Mouse (Mus musculus): ENCODE data around the gene Ect2. TPM values are rescaled to one million over a fixed set of nuclear protein-coding genes. Genes with fewer than 3 reads are reported as not detected.

The Ect2 gene
- total and polyA plus RNA-seq, 2 experiments, result 0.56 to 1.8 TPM

DNA sequence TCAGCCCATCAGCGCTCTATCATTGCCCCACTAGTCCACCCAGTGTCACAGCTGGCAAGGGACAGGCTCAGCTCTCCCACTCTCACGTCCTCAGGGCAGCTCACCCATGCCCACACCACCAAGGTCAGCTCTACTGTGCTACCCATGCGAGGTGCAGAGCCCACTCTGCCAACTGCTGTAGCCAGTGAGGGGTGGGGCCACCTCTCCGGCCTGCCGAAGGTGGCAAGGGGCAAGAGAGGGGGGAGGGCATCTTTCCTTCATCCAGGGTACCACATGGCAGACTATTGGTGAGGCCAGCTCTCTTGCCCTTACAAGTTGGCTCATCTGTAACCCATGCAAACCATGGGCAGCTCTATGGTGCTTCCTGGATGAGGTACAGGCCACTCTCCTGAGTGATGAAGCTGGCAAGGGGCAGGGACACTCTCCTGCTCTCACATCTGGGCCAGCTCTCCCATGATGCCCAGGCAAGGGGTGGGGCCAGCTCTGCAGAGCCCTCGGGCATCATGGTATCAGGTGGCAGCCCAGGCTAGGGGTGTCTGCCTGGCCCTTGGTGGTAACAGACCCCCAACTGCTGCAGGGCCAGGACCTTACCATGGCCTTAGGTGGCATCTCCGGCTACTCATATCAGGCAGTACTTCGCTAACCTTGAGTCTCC lies 42.0 kb upstream of the Ect2 start:
- Histone ChIP-seq H3K4me1 (ENCODE audit: control insufficient read depth, insufficient read depth, low read length) (peaks cover 16% of the 10 kb centered on the region), H3K36me3 (ENCODE audit: control insufficient read depth, insufficient read depth, low read length) (no peaks in the 10 kb centered on the region), H3K9ac (ENCODE audit: low read depth, low read length) (no peak overlapping the region), H3K79me2 (ENCODE audit: control insufficient read depth, insufficient read depth, low read length) (peaks cover 25% of the 10 kb centered on the region), H3K4me3 (ENCODE audit: insufficient read depth, low read depth, low read length) (no peak overlapping the region), H3K27me3 (ENCODE audit: control insufficient read depth, insufficient read depth, low read length) (no peaks in the 10 kb centered on the region), H3K27ac (replicated peaks; ENCODE audit: insufficient read depth, low read depth, low read length) (no peak overlapping the region)
- 95% methylated on average over 8 of the region's 8 CpGs for WGBS
- TF ChIP-seq CTCF (IDR thresholded peaks at IDR 0.05; ENCODE audit: low read depth, low read length), result no peak
- no peak for TF ChIP-seq POLR2A (IDR thresholded peaks at IDR 0.05; ENCODE audit: extremely low read depth, insufficient read depth, low read length)
- no peak for DNase-seq (ENCODE audit: extremely low read depth, low read depth, low spot score)

DNA sequence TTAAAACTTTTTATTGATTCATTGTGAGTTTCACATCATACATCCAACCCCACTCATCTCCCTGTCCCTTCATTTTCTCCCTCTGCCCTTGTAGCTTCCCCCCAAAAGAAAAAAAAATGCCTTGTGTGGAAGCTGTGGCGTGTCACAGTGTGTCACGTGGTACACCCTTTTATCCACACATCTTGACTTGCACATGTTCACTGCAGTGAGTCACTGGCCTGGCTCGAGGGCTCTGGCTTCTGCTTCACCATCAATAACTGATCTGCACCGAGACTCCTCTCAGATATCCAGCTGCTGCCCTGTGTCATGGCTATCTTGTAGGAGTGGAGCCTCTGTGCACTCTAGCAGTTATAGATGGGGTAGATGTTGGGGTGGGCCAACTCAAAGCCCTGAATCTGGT lies 41.5 kb upstream of the Ect2 start:
- DNase-seq (ENCODE audit: extremely low read depth, low read depth, low spot score), result no peak
- Histone ChIP-seq H3K4me3 (ENCODE audit: insufficient read depth, low read depth, low read length) (no peak overlapping the region), H3K36me3 (ENCODE audit: control insufficient read depth, insufficient read depth, low read length) (no peaks in the 10 kb centered on the region), H3K79me2 (ENCODE audit: control insufficient read depth, insufficient read depth, low read length) (peaks cover 30% of the 10 kb centered on the region), H3K27ac (replicated peaks; ENCODE audit: insufficient read depth, low read depth, low read length) (no peak overlapping the region), H3K27me3 (ENCODE audit: control insufficient read depth, insufficient read depth, low read length) (no peaks in the 10 kb centered on the region), H3K4me1 (ENCODE audit: control insufficient read depth, insufficient read depth, low read length) (peaks cover 16% of the 10 kb centered on the region), H3K9ac (ENCODE audit: low read depth, low read length) (no peak overlapping the region)
- 80% methylated on average over 4 of the region's 4 CpGs for WGBS
- no peak for TF ChIP-seq CTCF (IDR thresholded peaks at IDR 0.05; ENCODE audit: low read depth, low read length)
- no peak for TF ChIP-seq POLR2A (IDR thresholded peaks at IDR 0.05; ENCODE audit: extremely low read depth, insufficient read depth, low read length)

DNA sequence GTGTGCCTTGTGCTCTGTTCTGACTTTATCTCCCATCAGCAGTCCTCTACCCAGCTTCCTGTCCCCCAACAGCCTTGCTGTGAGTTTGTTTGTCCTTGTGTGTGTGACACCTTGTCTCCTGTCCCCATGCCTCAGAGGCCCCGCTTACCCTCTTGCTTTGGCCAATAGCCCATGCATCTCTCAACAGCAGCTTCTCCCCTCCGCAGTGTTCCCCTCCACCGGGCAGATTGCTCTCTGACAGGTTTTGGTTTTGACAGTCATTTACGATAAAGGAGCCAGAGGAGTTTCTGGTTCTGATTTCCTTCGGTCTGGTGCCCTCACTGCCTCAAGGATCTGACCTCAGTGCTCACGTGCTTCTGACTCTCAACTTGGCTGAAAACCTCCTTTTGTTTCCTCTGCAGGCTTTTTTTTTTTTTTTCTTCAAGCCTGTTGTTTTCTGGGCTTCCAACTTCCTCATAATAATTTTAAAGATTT lies 40.2 kb upstream of the Ect2 start:
- 69% methylated on average over 6 of the region's 6 CpGs for WGBS
- DNase-seq (ENCODE audit: extremely low read depth, low read depth, low spot score), result peak; percentile 45
- TF ChIP-seq CTCF (IDR thresholded peaks at IDR 0.05; ENCODE audit: low read depth, low read length), result no peak
- Histone ChIP-seq H3K27me3 (ENCODE audit: control insufficient read depth, insufficient read depth, low read length) (no peaks in the 10 kb centered on the region), H3K36me3 (ENCODE audit: control insufficient read depth, insufficient read depth, low read length) (no peaks in the 10 kb centered on the region), H3K27ac (replicated peaks; ENCODE audit: insufficient read depth, low read depth, low read length) (peak overlapping the region; percentile 53), H3K79me2 (ENCODE audit: control insufficient read depth, insufficient read depth, low read length) (peaks cover 30% of the 10 kb centered on the region), H3K4me1 (ENCODE audit: control insufficient read depth, insufficient read depth, low read length) (peaks cover 24% of the 10 kb centered on the region), H3K4me3 (ENCODE audit: insufficient read depth, low read depth, low read length) (no peak overlapping the region; the same call in 1 of the 2 replicates), H3K9ac (ENCODE audit: low read depth, low read length) (peak overlapping the region; percentile 6; the same call in 1 of the 2 replicates)

DNA sequence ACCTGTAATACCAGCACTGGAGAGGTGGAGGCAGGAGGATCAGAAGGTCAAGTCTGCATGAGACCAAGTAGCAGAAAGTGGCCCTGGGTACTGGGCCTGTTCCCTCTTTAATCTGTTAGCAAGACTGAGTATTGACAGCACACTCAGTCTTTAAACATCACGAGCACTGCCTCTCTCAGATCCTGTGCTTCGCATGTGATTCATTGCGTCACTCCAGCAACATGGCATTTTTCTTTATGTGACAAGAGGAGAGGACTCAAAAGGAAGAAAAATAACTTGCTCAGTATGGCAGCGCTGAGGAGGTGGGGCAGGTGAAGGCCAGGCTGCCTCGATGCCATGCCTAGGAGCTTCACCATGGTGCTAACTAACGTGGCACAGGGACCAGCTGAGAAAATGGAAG lies 38.2 kb upstream of the Ect2 start:
- H3K4me1 ChIP-seq (ENCODE audit: control insufficient read depth, insufficient read depth, low read length), result peaks cover 32% of the 10 kb centered on the region
- no peak for TF ChIP-seq CTCF (IDR thresholded peaks at IDR 0.05; ENCODE audit: low read depth, low read length)
- TF ChIP-seq POLR2A (IDR thresholded peaks at IDR 0.05; ENCODE audit: extremely low read depth, insufficient read depth, low read length), result no peak
- 73% methylated on average over 6 of the region's 6 CpGs for WGBS

DNA sequence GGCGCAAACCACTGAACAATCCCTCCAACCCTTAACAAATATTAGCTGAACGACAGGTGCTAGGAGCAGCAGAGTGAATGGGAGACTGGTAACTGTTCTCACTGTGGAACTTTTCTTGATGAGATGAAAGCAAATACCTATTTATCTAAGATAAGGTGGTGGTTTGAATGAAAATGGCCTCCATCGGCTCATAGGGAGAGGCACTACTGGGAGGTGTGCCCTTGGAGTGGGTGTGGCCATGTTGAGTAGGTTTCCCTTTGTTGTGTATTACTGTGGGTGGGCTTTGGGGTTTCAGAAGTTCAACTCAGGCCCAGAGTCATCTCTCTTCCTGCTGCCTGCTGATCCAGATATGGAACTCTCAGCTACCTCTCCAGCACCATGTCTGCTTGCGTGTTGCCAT lies 37.2 kb upstream of the Ect2 start:
- Histone ChIP-seq H3K9ac (ENCODE audit: low read depth, low read length) (no peak overlapping the region), H3K27me3 (ENCODE audit: control insufficient read depth, insufficient read depth, low read length) (no peaks in the 10 kb centered on the region), H3K36me3 (ENCODE audit: control insufficient read depth, insufficient read depth, low read length) (no peaks in the 10 kb centered on the region), H3K4me1 (ENCODE audit: control insufficient read depth, insufficient read depth, low read length) (peaks cover 30% of the 10 kb centered on the region), H3K79me2 (ENCODE audit: control insufficient read depth, insufficient read depth, low read length) (peaks cover 25% of the 10 kb centered on the region), H3K4me3 (ENCODE audit: insufficient read depth, low read depth, low read length) (no peak overlapping the region), H3K27ac (replicated peaks; ENCODE audit: insufficient read depth, low read depth, low read length) (no peak overlapping the region)
- WGBS, result 67% methylated on average over 4 of the region's 4 CpGs
- TF ChIP-seq POLR2A (IDR thresholded peaks at IDR 0.05; ENCODE audit: extremely low read depth, insufficient read depth, low read length) (no peak), CTCF (IDR thresholded peaks at IDR 0.05; ENCODE audit: low read depth, low read length) (no peak)
- no peak for DNase-seq (ENCODE audit: extremely low read depth, low read depth, low spot score)

More for the DNA sequence above, 38.2 kb upstream of the Ect2 start:
- peaks cover 30% of the 10 kb centered on the region for H3K79me2 ChIP-seq (ENCODE audit: control insufficient read depth, insufficient read depth, low read length)
- DNase-seq (ENCODE audit: extremely low read depth, low read depth, low spot score), result peak; percentile 30
- no peak overlapping the region for H3K4me3 ChIP-seq (ENCODE audit: insufficient read depth, low read depth, low read length)
- H3K36me3 ChIP-seq (ENCODE audit: control insufficient read depth, insufficient read depth, low read length), result no peaks in the 10 kb centered on the region
- H3K27ac ChIP-seq (replicated peaks; ENCODE audit: insufficient read depth, low read depth, low read length), result peak overlapping the region; percentile 17
- no peak overlapping the region for H3K9ac ChIP-seq (ENCODE audit: low read depth, low read length)
- no peaks in the 10 kb centered on the region for H3K27me3 ChIP-seq (ENCODE audit: control insufficient read depth, insufficient read depth, low read length)

Measured in liver, adult 2 months (tissue).